Mouse (Mus musculus): ENCODE measurements at regions not wholly inside any gene's neighbourhood (a gene's known extent, or its start where the extent isn't known, plus 50 kb on each side); places are given as distances from the start of the nearest gene placed in this dataset.

DNA sequence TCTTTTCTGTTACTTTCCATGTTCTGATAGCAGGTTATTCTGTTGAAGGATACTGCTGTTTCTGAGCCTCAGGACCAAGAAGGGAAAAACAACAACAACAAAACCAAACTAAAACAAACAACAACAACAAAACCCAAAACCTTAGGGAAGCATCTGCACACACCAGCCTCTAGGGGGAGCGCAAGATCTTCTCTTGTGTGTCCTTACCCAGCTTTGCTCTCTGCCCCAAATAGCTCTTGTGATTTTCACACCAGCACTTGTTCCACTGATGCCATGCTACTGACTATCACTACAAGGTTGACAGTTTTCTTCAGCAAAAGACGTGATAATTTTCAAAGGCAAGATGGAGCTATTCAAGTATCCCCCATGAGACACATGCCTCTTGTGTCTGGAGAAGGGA lies 59.8 kb upstream of the Nrg3 start:
- DNase-seq: peak; percentile 14

All from cerebellum, postnatal 36 days (tissue).